Mouse (Mus musculus): ENCODE measurements around the gene Spout1. TPM values are rescaled to one million over a fixed set of nuclear protein-coding genes. Genes with fewer than 3 reads are reported as not detected.

Spout1 gene
- 1 to 10 TPM; 5.9 to 6.1 TPM for total RNA-seq (2021)
- long read RNA-seq, experiment 1, partial matches to known transcripts, result 0 of 10 reads
- long read RNA-seq, experiment 1, other reads (novel, unspliced or antisense), result 2 of 10 reads
- long read RNA-seq, experiment 2, transcript Spout1-201 (12 exons, 1,805 nt), result major isoform, 7 of 10 reads
- long read RNA-seq, experiment 2, partial matches to known transcripts, result 0 of 10 reads
- long read RNA-seq, experiment 2, other reads (novel, unspliced or antisense), result 2 of 10 reads

- intact Hi-C loops (cut with DNase I; ENCODE audit: low total_unique reads), result no loop called here
- DNase-seq, result peak; percentile 97
These were observed at the start of gene Spout1 for GRCm38 (mm10) chr2:30177700-30178675. Gene Spout1 (minus strand): TSS chr2:30178459.

GRCm38 (mm10) chr2:30216293-30216692, 38.0 kb upstream of the Spout1 start:
- DNase-seq, result no peak
- intact Hi-C loops (cut with DNase I; ENCODE audit: low total_unique reads), result no loop called here

GRCm38 (mm10) chr2:30215493-30215892, 37.2 kb upstream of the Spout1 start:
- DNase-seq, result no peak
- intact Hi-C loops (cut with DNase I; ENCODE audit: low total_unique reads), result no loop called here

GRCm38 (mm10) chr2:30214745-30215144, 36.5 kb upstream of the Spout1 start:
- no peak for DNase-seq
- intact Hi-C loops (cut with DNase I; ENCODE audit: low total_unique reads), result no loop called here

- DNase-seq, result no peak
- intact Hi-C loops (cut with DNase I; ENCODE audit: low total_unique reads), result no loop called here
These were observed 34.7 kb upstream of the Spout1 start for GRCm38 (mm10) chr2:30212951-30213350.

GRCm38 (mm10) chr2:30212169-30212545, 33.9 kb upstream of the Spout1 start:
- no peak for DNase-seq
- intact Hi-C loops (cut with DNase I; ENCODE audit: low total_unique reads), result no loop called here

GRCm38 (mm10) chr2:30211408-30212168, 33.3 kb upstream of the Spout1 start:
- no peak for DNase-seq
- intact Hi-C loops (cut with DNase I; ENCODE audit: low total_unique reads), result no loop called here

GRCm38 (mm10) chr2:30207886-30208285, 29.6 kb upstream of the Spout1 start:
- intact Hi-C loops (cut with DNase I; ENCODE audit: low total_unique reads), result no loop called here
- no peak for DNase-seq

GRCm38 (mm10) chr2:30207401-30207800, 29.1 kb upstream of the Spout1 start:
- intact Hi-C loops (cut with DNase I; ENCODE audit: low total_unique reads), result no loop called here
- DNase-seq, result no peak

GRCm38 (mm10) chr2:30205629-30206357, 27.5 kb upstream of the Spout1 start, which contains the start of gene Kyat1:
Gene Kyat1 (minus strand): TSS chr2:30205847.
- DNase-seq, result peak; percentile 94
- intact Hi-C loops (cut with DNase I; ENCODE audit: low total_unique reads), result no loop called here

GRCm38 (mm10) chr2:30205255-30205628, 27.0 kb upstream of the Spout1 start:
- intact Hi-C loops (cut with DNase I; ENCODE audit: low total_unique reads), result no loop called here
- DNase-seq, result no peak

GRCm38 (mm10) chr2:30203439-30203838, 25.2 kb upstream of the Spout1 start:
- DNase-seq, result no peak
- intact Hi-C loops (cut with DNase I; ENCODE audit: low total_unique reads), result no loop called here

GRCm38 (mm10) chr2:30200388-30200925, 22.2 kb upstream of the Spout1 start:
- no peak for DNase-seq
- intact Hi-C loops (cut with DNase I; ENCODE audit: low total_unique reads), result no loop called here

- DNase-seq, result no peak
These were observed 21.7 kb upstream of the Spout1 start for GRCm38 (mm10) chr2:30199984-30200383.

GRCm38 (mm10) chr2:30198021-30198420, 19.8 kb upstream of the Spout1 start:
- no peak for DNase-seq
- intact Hi-C loops (cut with DNase I; ENCODE audit: low total_unique reads), result no loop called here

More at GRCm38 (mm10) chr2:30199984-30200383, 21.7 kb upstream of the Spout1 start:
- intact Hi-C loops (cut with DNase I; ENCODE audit: low total_unique reads), result no loop called here

- no peak for DNase-seq
- intact Hi-C loops (cut with DNase I; ENCODE audit: low total_unique reads), result no loop called here
These were observed 16.4 kb upstream of the Spout1 start for GRCm38 (mm10) chr2:30194656-30195055.

GRCm38 (mm10) chr2:30191790-30192580, 13.7 kb upstream of the Spout1 start:
- intact Hi-C loops (cut with DNase I; ENCODE audit: low total_unique reads), result no loop called here

GRCm38 (mm10) chr2:30185681-30186080, 7.4 kb upstream of the Spout1 start:
- intact Hi-C loops (cut with DNase I; ENCODE audit: low total_unique reads), result no loop called here
- no peak for DNase-seq

More at GRCm38 (mm10) chr2:30191790-30192580, 13.7 kb upstream of the Spout1 start:
- DNase-seq, result no peak

Measured in gastrocnemius, postnatal 14 days (tissue).